Mouse (Mus musculus): ENCODE measurements around the gene Gli1. TPM values are rescaled to one million over a fixed set of nuclear protein-coding genes. Genes with fewer than 3 reads are reported as not detected.
"Not testable (repeated sequence)": the region's sequence is repeated elsewhere in the genome, so short reads cannot be mapped to it uniquely, and the experiment has no call there.

Gene Gli1
- polyA plus RNA-seq, 1 experiment from 2014 or later, result 7.5 TPM

GRCm38 (mm10) chr10:127313516-127313915 lies 28.3 kb downstream of the Gli1 start:
- H3K9ac ChIP-seq (replicated peaks; ENCODE audit: low read length); ATAC-seq (ENCODE audit: low FRiP score, low TSS enrichment); H3K36me3 ChIP-seq (ENCODE audit: insufficient read depth, low read length); H3K9me3 ChIP-seq (ENCODE audit: low read length); H3K4me3 ChIP-seq (ENCODE audit: low read length); H3K4me1 ChIP-seq (ENCODE audit: insufficient read depth, low read length); H3K4me2 ChIP-seq (replicated peaks; ENCODE audit: low read depth, low read length); H3K27ac ChIP-seq (ENCODE audit: low read length); H3K27me3 ChIP-seq (ENCODE audit: insufficient read depth, low read length): not testable (repeated sequence)
- WGBS, result 97% methylated on average over 5 of the region's 5 CpGs

GRCm38 (mm10) chr10:127312858-127313257 lies 28.9 kb downstream of the Gli1 start:
- Histone ChIP-seq H3K9me3 (ENCODE audit: low read length) (no peaks in the 10 kb centered on the region), H3K36me3 (ENCODE audit: insufficient read depth, low read length) (peaks cover 15% of the 10 kb centered on the region), H3K4me1 (ENCODE audit: insufficient read depth, low read length) (peaks cover 10% of the 10 kb centered on the region), H3K27ac (ENCODE audit: low read length) (no peak overlapping the region), H3K4me2 (replicated peaks; ENCODE audit: low read depth, low read length) (no peak overlapping the region), H3K27me3 (ENCODE audit: insufficient read depth, low read length) (no peaks in the 10 kb centered on the region), H3K4me3 (ENCODE audit: low read length) (no peak overlapping the region), H3K9ac (replicated peaks; ENCODE audit: low read length) (no peak overlapping the region)
- ATAC-seq (ENCODE audit: low FRiP score, low TSS enrichment), result no peak
- WGBS, result 75% methylated on average over 4 of the region's 4 CpGs

GRCm38 (mm10) chr10:127312356-127312676 lies 29.5 kb downstream of the Gli1 start:
- peak; percentile 57 for ATAC-seq (ENCODE audit: low FRiP score, low TSS enrichment)
- Histone ChIP-seq H3K4me2 (replicated peaks; ENCODE audit: low read depth, low read length) (peak overlapping the region; percentile 63), H3K9me3 (ENCODE audit: low read length) (no peaks in the 10 kb centered on the region), H3K9ac (replicated peaks; ENCODE audit: low read length) (peak overlapping the region; percentile 87), H3K4me1 (ENCODE audit: insufficient read depth, low read length) (peaks cover 10% of the 10 kb centered on the region), H3K27ac (ENCODE audit: low read length) (peak overlapping the region; percentile 70), H3K4me3 (ENCODE audit: low read length) (peak overlapping the region; percentile 75), H3K36me3 (ENCODE audit: insufficient read depth, low read length) (peaks cover 21% of the 10 kb centered on the region), H3K27me3 (ENCODE audit: insufficient read depth, low read length) (no peaks in the 10 kb centered on the region)
- 2% methylated on average over 4 of the region's 4 CpGs for WGBS

- peak within 1 kb of the TSS; percentile 70 for H3K4me2 ChIP-seq (replicated peaks; ENCODE audit: low read depth, low read length)
- under 1% methylated on average over 65 of the region's 65 CpGs for WGBS
- H3K9me3 ChIP-seq (ENCODE audit: low read length), result no peaks in the 10 kb centered on the region
- peak within 1 kb of the TSS; percentile 75 for H3K4me3 ChIP-seq (ENCODE audit: low read length)
- H3K27me3 ChIP-seq (ENCODE audit: insufficient read depth, low read length), result no peaks in the 10 kb centered on the region
- peak within 1 kb of the TSS; percentile 87 for H3K9ac ChIP-seq (replicated peaks; ENCODE audit: low read length)
- ATAC-seq (ENCODE audit: low FRiP score, low TSS enrichment), result peak; percentile 98
- H3K4me1 ChIP-seq (ENCODE audit: insufficient read depth, low read length), result peaks cover 10% of the 10 kb centered on the region
- H3K36me3 ChIP-seq (ENCODE audit: insufficient read depth, low read length), result peaks cover 26% of the 10 kb centered on the region
- H3K27ac ChIP-seq (ENCODE audit: low read length), result peak within 1 kb of the TSS; percentile 70
Observed at GRCm38 (mm10) chr10:127311476-127312355, 30.1 kb downstream of the Gli1 start, which contains the start of gene Mars. Gene Mars (minus strand): TSS chr10:127311786.

GRCm38 (mm10) chr10:127310523-127311475 lies 31.0 kb downstream of the Gli1 start:
- Histone ChIP-seq H3K9ac (replicated peaks; ENCODE audit: low read length) (peak overlapping the region; percentile 87), H3K9me3 (ENCODE audit: low read length) (no peaks in the 10 kb centered on the region), H3K4me3 (ENCODE audit: low read length) (peak overlapping the region; percentile 75), H3K4me2 (replicated peaks; ENCODE audit: low read depth, low read length) (peak overlapping the region; percentile 70), H3K36me3 (ENCODE audit: insufficient read depth, low read length) (peaks cover 35% of the 10 kb centered on the region), H3K27ac (ENCODE audit: low read length) (peak overlapping the region; percentile 52; the same call in 1 of the 2 replicates), H3K27me3 (ENCODE audit: insufficient read depth, low read length) (no peaks in the 10 kb centered on the region), H3K4me1 (ENCODE audit: insufficient read depth, low read length) (peaks cover 10% of the 10 kb centered on the region)
- WGBS, result 32% methylated on average over 23 of the region's 23 CpGs
- ATAC-seq (ENCODE audit: low FRiP score, low TSS enrichment), result peak; percentile 37

GRCm38 (mm10) chr10:127309167-127309566 lies 32.6 kb downstream of the Gli1 start:
- not testable (repeated sequence) for H3K27ac ChIP-seq (ENCODE audit: low read length); H3K9ac ChIP-seq (replicated peaks; ENCODE audit: low read length); H3K4me2 ChIP-seq (replicated peaks; ENCODE audit: low read depth, low read length); H3K4me1 ChIP-seq (ENCODE audit: insufficient read depth, low read length); H3K4me3 ChIP-seq (ENCODE audit: low read length); H3K9me3 ChIP-seq (ENCODE audit: low read length); ATAC-seq (ENCODE audit: low FRiP score, low TSS enrichment); H3K27me3 ChIP-seq (ENCODE audit: insufficient read depth, low read length)
- WGBS, result 91% methylated on average over 3 of the region's 3 CpGs
- peaks cover 51% of the 10 kb centered on the region for H3K36me3 ChIP-seq (ENCODE audit: insufficient read depth, low read length)

- H3K4me1 ChIP-seq (ENCODE audit: insufficient read depth, low read length), result no peaks in the 10 kb centered on the region
- H3K36me3 ChIP-seq (ENCODE audit: insufficient read depth, low read length), result peaks cover 88% of the 10 kb centered on the region
- no peak overlapping the region for H3K4me3 ChIP-seq (ENCODE audit: low read length)
- WGBS, result 93% methylated on average over 11 of the region's 11 CpGs
- no peak overlapping the region for H3K27ac ChIP-seq (ENCODE audit: low read length)
- H3K4me2 ChIP-seq (replicated peaks; ENCODE audit: low read depth, low read length), result no peak overlapping the region
- ATAC-seq (ENCODE audit: low FRiP score, low TSS enrichment), result no peak
- no peaks in the 10 kb centered on the region for H3K27me3 ChIP-seq (ENCODE audit: insufficient read depth, low read length)
- no peaks in the 10 kb centered on the region for H3K9me3 ChIP-seq (ENCODE audit: low read length)
- H3K9ac ChIP-seq (replicated peaks; ENCODE audit: low read length), result no peak overlapping the region
Observed at GRCm38 (mm10) chr10:127303136-127303535, 38.6 kb downstream of the Gli1 start.

GRCm38 (mm10) chr10:127300361-127300760 lies 41.4 kb downstream of the Gli1 start:
- WGBS, result 95% methylated on average over 6 of the region's 6 CpGs
- no peak for ATAC-seq (ENCODE audit: low FRiP score, low TSS enrichment)
- Histone ChIP-seq H3K27ac (ENCODE audit: low read length) (no peak overlapping the region), H3K4me1 (ENCODE audit: insufficient read depth, low read length) (no peaks in the 10 kb centered on the region), H3K27me3 (ENCODE audit: insufficient read depth, low read length) (no peaks in the 10 kb centered on the region), H3K9me3 (ENCODE audit: low read length) (no peaks in the 10 kb centered on the region), H3K4me3 (ENCODE audit: low read length) (no peak overlapping the region), H3K9ac (replicated peaks; ENCODE audit: low read length) (no peak overlapping the region), H3K36me3 (ENCODE audit: insufficient read depth, low read length) (peaks cover 83% of the 10 kb centered on the region), H3K4me2 (replicated peaks; ENCODE audit: low read depth, low read length) (no peak overlapping the region)

- Histone ChIP-seq H3K27ac (ENCODE audit: low read length) (no peak overlapping the region), H3K4me2 (replicated peaks; ENCODE audit: low read depth, low read length) (no peak overlapping the region), H3K4me3 (ENCODE audit: low read length) (no peak overlapping the region), H3K36me3 (ENCODE audit: insufficient read depth, low read length) (peaks cover 71% of the 10 kb centered on the region), H3K9me3 (ENCODE audit: low read length) (no peaks in the 10 kb centered on the region), H3K27me3 (ENCODE audit: insufficient read depth, low read length) (no peaks in the 10 kb centered on the region), H3K9ac (replicated peaks; ENCODE audit: low read length) (no peak overlapping the region), H3K4me1 (ENCODE audit: insufficient read depth, low read length) (peaks cover 6% of the 10 kb centered on the region)
- 88% methylated on average over 16 of the region's 16 CpGs for WGBS
- ATAC-seq (ENCODE audit: low FRiP score, low TSS enrichment), result no peak
Observed at GRCm38 (mm10) chr10:127297015-127297871, 44.5 kb downstream of the Gli1 start.

All from kidney, embryonic 16.5 days (tissue).